Mouse (Mus musculus) thymus, adult 2 months (tissue): ENCODE measurements around the gene Ppp1r7. TPM values are rescaled to one million over a fixed set of nuclear protein-coding genes. Genes with fewer than 3 reads are reported as not detected.
A peak's percentile ranks its signal among the peaks of the same experiment; 100 is the strongest.

Source experiments
- DNase-seq: peaks from one replicate; pipeline ENCODE4 v3.0.0; 2021
- H3K27ac ChIP-seq: fragments of 200-500 bp; 2 replicates; pipeline ENCODE4 v1.5.1; 2012; ENCODE audit warnings: low read length, control low read depth; ENCODE audit not compliant: control insufficient read depth, insufficient read depth
- H3K27me3 ChIP-seq: fragments of 200-500 bp; 2 replicates; pipeline ENCODE4 v1.6.1; 2012; ENCODE audit warnings: mild to moderate bottlenecking, low read length, moderate library complexity, mixed read lengths; ENCODE audit not compliant: control insufficient read depth, insufficient read depth
- H3K36me3 ChIP-seq: fragments of 200-500 bp; 2 replicates; pipeline ENCODE4 v1.6.1; 2012; ENCODE audit warnings: mild to moderate bottlenecking, low read length, moderate library complexity; ENCODE audit not compliant: control insufficient read depth, insufficient read depth
- H3K4me1 ChIP-seq: fragments of 200-500 bp; replicated peaks from 2 replicates; pipeline ENCODE4 v1.6.1; 2012; ENCODE audit warnings: low read length; ENCODE audit not compliant: control insufficient read depth, insufficient read depth
- H3K4me3 ChIP-seq: fragments of 200-500 bp; 2 replicates; pipeline ENCODE4 v1.5.1; 2012; ENCODE audit warnings: mild to moderate bottlenecking, low read length, control low read depth, moderate library complexity; ENCODE audit not compliant: control insufficient read depth, insufficient read depth
- CTCF ChIP-seq: fragments of 200-500 bp; IDR thresholded peaks from 2 replicates; pipeline ENCODE4 v1.5.1; 2012; ENCODE audit warnings: mild to moderate bottlenecking, control low read depth, low read length, moderate library complexity, borderline replicate concordance; ENCODE audit not compliant: control insufficient read depth, poor library complexity, insufficient read depth; ENCODE audit errors: extremely low read depth
- POLR2A ChIP-seq: fragments of 200-500 bp; IDR thresholded peaks from 2 replicates; pipeline ENCODE4 v1.6.1; 2012; ENCODE audit warnings: mild to moderate bottlenecking, low read length, control low read depth, moderate library complexity; ENCODE audit not compliant: control insufficient read depth, poor library complexity, insufficient read depth; ENCODE audit errors: extremely low read depth
- WGBS: fragments of 180-500 bp; shearing (Covaris S2); methylation state at CpG from one replicate; pipeline ENCODE4 v1.1.7; 2018; 5-methylcytosine and 5-hydroxymethylcytosine counted together
- polyA plus RNA-seq: library from polyadenylated mRNA; depleted of rRNA; stranded (reverse); fragments of >200 nt; gene quantifications from 2 replicates; pipeline ENCODE4 v1.2.3, GENCODE M21; 2012

Gene Ppp1r7
- polyA plus RNA-seq, 1 experiment = 6.0 TPM

- no peak overlapping the region for H3K4me3 ChIP-seq
- no peaks in the 10 kb centered on the region for H3K4me1 ChIP-seq
- TF ChIP-seq CTCF = no peak
- no peak for TF ChIP-seq POLR2A
- DNase-seq = no peak
- 81% methylated on average over 6 of the region's 6 CpGs for WGBS
- no peak overlapping the region for H3K27ac ChIP-seq
- H3K27me3 ChIP-seq = no peaks in the 10 kb centered on the region
- peaks cover 40% of the 10 kb centered on the region for H3K36me3 ChIP-seq
Observed at GRCm38 (mm10) chr1:93365641-93366040, 23.0 kb downstream of the Ppp1r7 start.

- 87% methylated on average over 4 of the region's 4 CpGs for WGBS
- Histone ChIP-seq H3K4me1 (no peaks in the 10 kb centered on the region), H3K27ac (no peak within 1 kb of the TSS), H3K36me3 (no peaks in the 10 kb centered on the region), H3K27me3 (no peaks in the 10 kb centered on the region), H3K4me3 (no peak within 1 kb of the TSS)
- DNase-seq = no peak
- TF ChIP-seq POLR2A (no peak), CTCF (no peak)
Observed at GRCm38 (mm10) chr1:93373665-93374064, 31.0 kb downstream of the Ppp1r7 start, which contains the start of gene Ano7. Ano7 (plus strand) TSS chr1:93373930.

- H3K36me3 ChIP-seq = no peaks in the 10 kb centered on the region
- TF ChIP-seq CTCF = no peak
- no peak for TF ChIP-seq POLR2A
- WGBS = 60% methylated on average over 5 of the region's 5 CpGs
- no peak overlapping the region for H3K4me3 ChIP-seq
- H3K27ac ChIP-seq = no peak overlapping the region
- H3K27me3 ChIP-seq = no peaks in the 10 kb centered on the region
- no peaks in the 10 kb centered on the region for H3K4me1 ChIP-seq
- DNase-seq = no peak
Observed at GRCm38 (mm10) chr1:93377307-93377706, 34.7 kb downstream of the Ppp1r7 start.

GRCm38 (mm10) chr1:93379117-93379516 is 36.5 kb downstream of the Ppp1r7 start:
- no peak overlapping the region for H3K27ac ChIP-seq
- no peak overlapping the region for H3K4me3 ChIP-seq
- 86% methylated on average over 5 of the region's 5 CpGs for WGBS
- TF ChIP-seq POLR2A = no peak
- no peak for TF ChIP-seq CTCF
- peak; percentile 7 for DNase-seq
- H3K4me1 ChIP-seq = no peaks in the 10 kb centered on the region
- H3K36me3 ChIP-seq = no peaks in the 10 kb centered on the region
- no peaks in the 10 kb centered on the region for H3K27me3 ChIP-seq

GRCm38 (mm10) chr1:93387198-93387597 is 44.5 kb downstream of the Ppp1r7 start:
- Histone ChIP-seq H3K27me3 (no peaks in the 10 kb centered on the region; the same call in 1 of the 2 replicates), H3K36me3 (no peaks in the 10 kb centered on the region), H3K4me3 (no peak overlapping the region), H3K27ac (no peak overlapping the region), H3K4me1 (no peaks in the 10 kb centered on the region)
- TF ChIP-seq POLR2A = no peak
- TF ChIP-seq CTCF = no peak
- no peak for DNase-seq
- 77% methylated on average over 2 of the region's 2 CpGs for WGBS

GRCm38 (mm10) chr1:93388906-93389305 is 46.3 kb downstream of the Ppp1r7 start:
- Histone ChIP-seq H3K27ac (no peak overlapping the region), H3K36me3 (no peaks in the 10 kb centered on the region), H3K4me3 (no peak overlapping the region), H3K4me1 (no peaks in the 10 kb centered on the region), H3K27me3 (no peaks in the 10 kb centered on the region; the same call in 1 of the 2 replicates)
- DNase-seq = no peak
- WGBS = 89% methylated on average over 2 of the region's 2 CpGs
- TF ChIP-seq CTCF = no peak
- TF ChIP-seq POLR2A = no peak

GRCm38 (mm10) chr1:93401191-93402052 is 58.8 kb downstream of the Ppp1r7 start:
- 7% methylated on average over 38 of the region's 38 CpGs for WGBS
- Histone ChIP-seq H3K36me3 (peaks cover under 1% of the 10 kb centered on the region; the same call in 1 of the 2 replicates), H3K27me3 (no peaks in the 10 kb centered on the region), H3K4me1 (0 out of 2 replicates have a peak, but pooled peaks cover 7% of the 10 kb centered on the region), H3K27ac (no peak overlapping the region), H3K4me3 (no peak overlapping the region)
- TF ChIP-seq POLR2A (no peak), CTCF (no peak)
- DNase-seq = peak; percentile 4
